Mouse (Mus musculus): ENCODE data around the gene Ddx23. TPM values are rescaled to one million over a fixed set of nuclear protein-coding genes. Genes with fewer than 3 reads are reported as not detected.

The Ddx23 gene
- total and polyA plus RNA-seq, 3 experiments, result 194 to 252 (median 213) TPM

DNA sequence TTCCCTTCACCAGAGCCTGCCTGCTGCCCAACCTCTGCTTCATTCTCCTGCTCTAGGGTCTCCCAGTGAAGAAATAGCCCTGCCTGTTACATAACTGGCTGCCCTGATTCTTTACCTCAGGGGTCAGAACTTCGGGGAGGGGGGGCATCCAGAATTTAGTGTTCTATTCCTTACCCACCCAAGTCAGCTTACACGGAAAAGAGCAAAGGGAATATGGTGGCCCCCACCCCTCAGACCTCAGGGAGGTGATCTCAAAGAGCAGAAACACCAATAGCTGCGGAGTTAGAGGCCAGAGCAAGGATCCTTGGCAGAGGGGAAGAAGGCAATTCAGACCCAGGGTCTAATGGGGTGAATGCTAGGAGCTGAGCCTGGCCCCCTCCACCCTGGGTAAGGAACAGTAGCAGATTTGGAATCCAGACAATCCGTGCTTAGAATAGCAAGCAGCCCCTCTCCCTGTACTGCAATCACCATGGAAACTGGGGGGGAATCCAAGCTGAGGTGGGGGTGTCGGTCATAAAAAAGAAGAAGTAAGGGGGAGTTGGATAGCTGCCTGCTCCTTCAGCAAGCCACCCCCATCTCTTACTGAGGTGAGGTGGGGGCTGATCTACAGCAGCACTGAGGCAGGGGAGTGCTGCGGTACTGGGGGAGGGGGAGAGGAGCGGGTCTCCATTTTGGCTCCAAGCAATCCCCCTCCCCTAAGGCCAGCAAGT lies 11.7 kb upstream of the Ddx23 start:
- DNase-seq (ENCODE audit: low read depth, low spot score), result no peak
- H3K4me3 ChIP-seq (ENCODE audit: control insufficient read depth in 1 of 2, insufficient read depth in 1 of 2, low read depth in 2 of 2, low read length in 2 of 2), result no peak overlapping the region
- H3K79me2 ChIP-seq (ENCODE audit: control insufficient read depth, insufficient read depth, low read length, poor library complexity), result no peaks in the 10 kb centered on the region
- TF ChIP-seq MAX (IDR thresholded peaks at IDR 0.05; ENCODE audit: low read length) (no peak), NELFE (IDR thresholded peaks at IDR 0.05; ENCODE audit: low read depth, low read length) (no peak), E2F4 (IDR thresholded peaks at IDR 0.05; ENCODE audit: borderline replicate concordance, low read depth, low read length) (no peak), ELF1 (IDR thresholded peaks at IDR 0.05; ENCODE audit: low read depth, low read length) (no peak), TAL1 (IDR thresholded peaks at IDR 0.05; ENCODE audit: low read length) (no peak), BHLHE40 (IDR thresholded peaks at IDR 0.05; ENCODE audit: borderline replicate concordance, low read depth, low read length) (no peak), MYB (IDR thresholded peaks at IDR 0.05; ENCODE audit: low read depth, low read length) (no peak), JUND (IDR thresholded peaks at IDR 0.05; ENCODE audit: low read depth, low read length) (no peak), ZMIZ1 (IDR thresholded peaks at IDR 0.05; ENCODE audit: low read depth, low read length) (no peak), KAT2A (conservative IDR thresholded peaks at IDR 0.05; ENCODE audit: low read depth, low read length) (no peak), MAFK (IDR thresholded peaks at IDR 0.05; ENCODE audit: borderline replicate concordance, low read depth, low read length) (no peak), MYC (IDR thresholded peaks at IDR 0.05; ENCODE audit: low read depth, low read length) (no peak), UBTF (IDR thresholded peaks at IDR 0.05; ENCODE audit: borderline replicate concordance, insufficient read depth, low read depth, low read length) (no peak), RAD21 (IDR thresholded peaks at IDR 0.05; ENCODE audit: low read depth, low read length) (no peak), MXI1 (IDR thresholded peaks at IDR 0.05; ENCODE audit: low read depth, low read length) (no peak), ZNF384 (IDR thresholded peaks at IDR 0.05; ENCODE audit: low read depth, low read length) (no peak), SMC3 (IDR thresholded peaks at IDR 0.05; ENCODE audit: low read depth, low read length) (no peak), CHD2 (IDR thresholded peaks at IDR 0.05; ENCODE audit: low read length) (no peak), ZC3H11A (IDR thresholded peaks at IDR 0.05; ENCODE audit: low read depth, low read length) (no peak)
- peaks cover 4 to 22% of the 10 kb centered on the region in 2 experiments for H3K4me1 ChIP-seq (ENCODE audit: control insufficient read depth in 1 of 2, insufficient read depth in 2 of 2, low read length in 2 of 2)
- H3K9me3 ChIP-seq (replicated peaks; ENCODE audit: insufficient read depth, low read length), result no peaks in the 10 kb centered on the region
- no peak overlapping the region for H3K27ac ChIP-seq (ENCODE audit: control insufficient read depth, low read depth, low read length)
- H3K9ac ChIP-seq (ENCODE audit: control insufficient read depth, low read depth, low read length, poor library complexity, severe bottlenecking), result no peak overlapping the region
- peaks cover 0 to 13% of the 10 kb centered on the region in 2 experiments; a peak in 2 of 4 replicates for H3K36me3 ChIP-seq (ENCODE audit: control insufficient read depth in 1 of 2, insufficient read depth in 2 of 2, low read length in 2 of 2)
- no peaks in the 10 kb centered on the region for H3K27me3 ChIP-seq (ENCODE audit: control insufficient read depth in 1 of 2, insufficient read depth in 2 of 2, low read length in 2 of 2)

DNA sequence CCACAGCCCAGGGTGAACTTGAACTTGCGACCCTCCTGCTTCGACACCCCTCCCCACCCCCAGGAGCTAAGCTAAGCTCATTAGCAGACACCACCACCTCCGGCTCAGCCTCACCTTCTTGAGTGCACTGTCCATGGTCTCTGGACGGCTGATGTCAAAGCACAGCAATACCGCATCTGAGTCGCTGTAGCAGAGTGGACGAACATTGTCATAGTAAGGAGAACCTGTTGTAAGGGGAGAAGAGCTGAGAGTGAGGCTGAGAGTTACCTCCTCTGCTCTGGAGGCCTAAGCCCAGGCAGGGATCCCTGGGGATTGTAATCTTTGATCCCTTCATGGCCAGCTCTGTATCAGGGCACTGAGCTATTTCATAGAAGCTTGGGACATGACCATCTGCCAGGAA lies 11.0 kb upstream of the Ddx23 start:
- TF ChIP-seq TAL1 (IDR thresholded peaks at IDR 0.05; ENCODE audit: low read length), result no peak
- no peak for TF ChIP-seq USF2 (IDR thresholded peaks at IDR 0.05; ENCODE audit: borderline replicate concordance in 1 of 2, insufficient read depth in 1 of 2, low read depth in 1 of 2, low read length in 2 of 2)
- no peak for TF ChIP-seq HCFC1 (IDR thresholded peaks at IDR 0.05; ENCODE audit: low read depth, low read length)
- no peak for TF ChIP-seq ELF1 (IDR thresholded peaks at IDR 0.05; ENCODE audit: low read depth, low read length)
- TF ChIP-seq EP300 (IDR thresholded peaks at IDR 0.05; ENCODE audit: low read depth in 1 of 2, low read length in 2 of 2), result no peak
- TF ChIP-seq RAD21 (IDR thresholded peaks at IDR 0.05; ENCODE audit: low read depth, low read length), result no peak
- TF ChIP-seq GABPA (IDR thresholded peaks at IDR 0.05; ENCODE audit: low read depth, low read length), result no peak
- TF ChIP-seq GATA1 (IDR thresholded peaks at IDR 0.05; ENCODE audit: low read depth, low read length), result no peak
- no peak for TF ChIP-seq USF1 (IDR thresholded peaks at IDR 0.05; ENCODE audit: low read depth, low read length)
- TF ChIP-seq E2F4 (IDR thresholded peaks at IDR 0.05; ENCODE audit: borderline replicate concordance, low read depth, low read length), result no peak
- no peak for TF ChIP-seq MXI1 (IDR thresholded peaks at IDR 0.05; ENCODE audit: low read depth, low read length)
- TF ChIP-seq SMC3 (IDR thresholded peaks at IDR 0.05; ENCODE audit: low read depth, low read length), result no peak
- TF ChIP-seq UBTF (IDR thresholded peaks at IDR 0.05; ENCODE audit: borderline replicate concordance, insufficient read depth, low read depth, low read length), result no peak
- TF ChIP-seq MAX (IDR thresholded peaks at IDR 0.05; ENCODE audit: low read length), result no peak
- no peak for TF ChIP-seq KAT2A (conservative IDR thresholded peaks at IDR 0.05; ENCODE audit: low read depth, low read length)
- DNase-seq (ENCODE audit: low read depth, low spot score), result no peak
- Histone ChIP-seq H3K9ac (ENCODE audit: control insufficient read depth, low read depth, low read length, poor library complexity, severe bottlenecking) (no peak overlapping the region), H3K27ac (ENCODE audit: control insufficient read depth, low read depth, low read length) (no peak overlapping the region), H3K4me1 (ENCODE audit: control insufficient read depth in 1 of 2, insufficient read depth in 2 of 2, low read length in 2 of 2) (peaks cover 4 to 21% of the 10 kb centered on the region in 2 experiments), H3K4me3 (ENCODE audit: control insufficient read depth in 1 of 2, insufficient read depth in 1 of 2, low read depth in 2 of 2, low read length in 2 of 2) (no peak overlapping the region), H3K36me3 (ENCODE audit: control insufficient read depth in 1 of 2, insufficient read depth in 2 of 2, low read length in 2 of 2) (peaks cover 0 to 13% of the 10 kb centered on the region in 2 experiments; a peak in 2 of 4 replicates), H3K9me3 (replicated peaks; ENCODE audit: insufficient read depth, low read length) (no peaks in the 10 kb centered on the region), H3K79me2 (ENCODE audit: control insufficient read depth, insufficient read depth, low read length, poor library complexity) (no peaks in the 10 kb centered on the region), H3K27me3 (ENCODE audit: control insufficient read depth in 1 of 2, insufficient read depth in 2 of 2, low read length in 2 of 2) (no peaks in the 10 kb centered on the region)

Data from MEL (cell line).